Mouse (Mus musculus): ENCODE measurements around the gene Tpcn2. TPM values are rescaled to one million over a fixed set of nuclear protein-coding genes. Genes with fewer than 3 reads are reported as not detected.

Gene Tpcn2
- total RNA-seq, 2 experiments from 2014 or later: 5.8 to 6.4 TPM

DNA sequence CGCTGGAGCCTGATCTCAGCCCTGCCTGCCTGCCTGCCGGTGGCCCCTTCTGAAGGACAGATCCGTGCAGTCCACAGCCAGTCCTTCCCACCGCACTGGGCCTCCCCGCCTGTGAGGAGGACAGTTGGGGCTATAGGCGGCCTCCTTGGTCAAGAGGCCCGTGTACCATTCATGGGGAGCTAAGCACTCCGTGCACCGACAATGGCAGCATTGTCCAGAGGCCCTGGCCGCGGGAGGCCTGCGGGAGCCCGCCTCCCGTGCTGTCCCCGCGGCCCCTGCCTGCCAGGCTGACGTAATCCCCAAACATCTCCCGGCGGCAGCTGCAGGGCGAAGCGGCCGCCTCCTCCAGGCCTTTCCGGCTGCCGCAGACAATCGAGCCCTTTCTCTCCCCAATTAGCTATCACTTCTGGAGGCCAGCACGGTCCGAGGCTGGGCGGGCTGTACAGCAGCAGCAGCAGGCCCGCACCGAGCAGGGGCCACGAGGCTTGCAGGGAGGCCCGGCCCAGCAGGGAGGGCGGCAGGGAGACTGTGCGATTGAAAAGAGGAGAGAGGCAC, 77.7 kb downstream of the Tpcn2 start:
- peak; percentile 66 to 80 for DNase-seq (ENCODE audit: low spot score in 2 of 2)

DNA sequence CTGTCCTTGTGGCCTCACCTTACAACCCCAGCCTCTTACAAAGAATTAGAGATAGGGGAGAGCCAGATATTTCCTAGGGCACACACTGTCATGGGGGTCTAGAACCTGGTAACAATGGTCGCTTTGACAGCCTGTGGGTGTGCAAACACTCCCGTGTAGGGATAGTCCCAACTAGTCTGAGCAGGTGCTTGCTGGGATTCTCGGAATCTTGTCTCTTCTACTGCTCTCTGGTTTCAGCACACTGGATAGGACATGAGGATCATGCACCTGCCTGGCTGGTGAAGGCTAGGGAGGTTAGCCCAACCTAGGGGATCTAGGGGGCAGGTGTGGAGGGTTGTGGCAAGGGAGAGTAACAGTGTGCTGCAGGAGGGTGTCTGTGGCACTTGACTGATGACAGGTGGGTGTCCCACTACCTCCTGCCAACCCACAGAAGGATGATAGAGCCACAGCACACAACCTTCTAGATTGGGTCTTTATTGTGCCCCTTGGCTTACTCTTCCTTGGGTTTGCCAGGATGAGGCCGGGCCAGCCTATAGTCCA, 78.4 kb downstream of the Tpcn2 start:
- no peak for DNase-seq (ENCODE audit: low spot score in 2 of 2)

DNA sequence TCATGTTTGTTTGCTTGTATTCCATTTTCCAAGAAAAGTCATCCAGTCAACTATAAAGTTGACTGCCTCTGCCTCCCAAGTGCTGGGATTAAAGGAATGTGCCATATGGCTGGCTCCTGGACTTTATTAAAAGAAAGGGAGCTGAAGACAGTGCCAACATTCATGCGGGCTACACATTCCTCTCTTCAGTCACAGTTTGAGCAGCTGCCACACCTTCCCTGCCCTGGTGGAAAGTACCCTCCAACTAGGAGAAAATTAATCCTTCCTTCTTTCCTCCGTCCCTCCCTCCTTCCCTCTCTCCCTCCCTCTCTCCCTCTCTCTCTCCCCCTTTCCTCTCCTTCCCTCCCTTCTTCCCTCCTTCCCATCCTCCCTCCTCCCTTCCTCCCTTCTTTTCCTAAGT, 84.1 kb downstream of the Tpcn2 start:
- no peak for DNase-seq (ENCODE audit: low spot score in 2 of 2)

DNA sequence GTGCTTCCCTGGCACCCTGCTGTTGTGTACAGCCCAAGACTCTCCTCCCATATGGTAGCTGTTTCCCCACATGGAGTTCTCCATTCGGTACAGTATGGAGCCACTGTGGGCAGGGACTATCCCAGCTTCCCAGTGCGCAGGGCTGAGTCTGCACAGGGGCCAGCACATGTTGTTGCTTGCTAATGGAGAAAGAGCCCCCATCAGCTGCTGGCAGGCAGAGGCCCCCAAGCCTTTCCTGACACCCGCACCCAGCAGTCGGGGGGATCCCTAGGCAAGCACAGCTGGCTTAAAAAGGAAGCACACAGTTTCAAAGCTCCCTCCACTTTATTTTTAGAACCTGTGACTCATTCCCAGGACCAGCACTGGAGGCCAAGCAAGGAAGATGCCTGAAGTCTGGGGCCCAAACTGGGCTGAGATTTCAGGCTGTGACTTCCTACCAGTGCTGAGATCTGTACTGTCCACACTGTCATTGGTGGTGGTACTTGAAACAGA, 85.5 kb downstream of the Tpcn2 start:
- peak; percentile 68 to 83 for DNase-seq (ENCODE audit: low spot score in 2 of 2)

DNA sequence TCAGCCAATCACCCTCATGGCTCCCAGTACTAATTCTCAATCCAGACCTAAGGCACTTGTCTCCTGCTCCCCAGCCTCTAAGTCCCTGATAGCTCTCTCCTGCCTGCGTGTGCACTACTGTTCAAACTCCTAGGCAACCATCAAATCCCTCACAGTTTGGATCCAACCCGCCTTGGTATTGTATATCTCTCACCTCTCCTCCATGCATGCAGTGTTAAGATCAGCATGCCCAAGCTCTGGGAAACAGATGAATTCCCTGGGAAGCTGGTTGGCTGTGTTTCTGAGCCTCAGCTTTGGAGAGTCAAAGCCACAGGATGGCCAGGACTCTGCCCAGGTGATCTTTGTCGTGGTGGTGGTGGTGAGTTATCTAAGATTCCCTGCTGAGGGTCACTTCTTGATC, 86.1 kb downstream of the Tpcn2 start:
- no peak for DNase-seq (ENCODE audit: low spot score in 2 of 2)

DNA sequence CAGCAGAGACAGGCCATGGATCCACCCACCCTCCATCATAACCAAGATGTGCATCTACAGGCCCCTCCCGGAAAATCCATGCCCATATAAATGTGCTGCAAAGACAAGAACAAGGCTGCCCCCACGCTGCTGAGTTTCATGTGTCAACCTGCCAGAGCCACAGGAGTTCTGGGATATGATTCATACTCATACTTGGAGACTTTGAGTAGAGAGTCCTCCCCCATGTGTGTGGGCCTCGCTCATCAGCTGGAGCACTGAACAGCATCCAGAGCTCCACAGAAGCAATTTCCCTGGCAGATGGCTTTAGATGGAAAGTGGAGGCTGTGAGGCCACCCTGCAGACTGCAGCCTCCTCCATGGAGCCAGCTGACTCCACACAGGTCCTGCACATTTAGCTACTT, 86.8 kb downstream of the Tpcn2 start:
- DNase-seq (ENCODE audit: low spot score in 2 of 2): peak; percentile 89 to 95

DNA sequence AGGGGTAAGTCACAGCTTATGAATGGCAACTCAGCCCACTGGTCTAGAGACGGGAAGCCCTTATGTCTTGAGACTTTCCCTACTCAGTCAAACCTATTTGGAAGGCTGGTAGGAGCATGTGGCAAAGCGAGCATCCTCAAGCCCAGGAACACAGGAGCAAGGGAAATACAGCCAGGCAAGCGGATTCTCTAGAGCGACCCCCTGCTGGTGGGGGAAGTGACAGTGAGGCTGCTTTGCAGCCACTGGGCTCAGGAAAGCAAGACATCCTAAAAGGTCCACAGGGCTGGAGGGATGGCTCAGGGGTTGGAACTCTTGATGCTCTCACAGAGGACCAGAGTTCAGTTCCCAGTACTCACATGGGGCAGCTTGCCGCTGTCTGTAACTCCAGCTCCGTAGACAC, 87.5 kb downstream of the Tpcn2 start:
- no peak for DNase-seq (ENCODE audit: low spot score in 2 of 2)

DNA sequence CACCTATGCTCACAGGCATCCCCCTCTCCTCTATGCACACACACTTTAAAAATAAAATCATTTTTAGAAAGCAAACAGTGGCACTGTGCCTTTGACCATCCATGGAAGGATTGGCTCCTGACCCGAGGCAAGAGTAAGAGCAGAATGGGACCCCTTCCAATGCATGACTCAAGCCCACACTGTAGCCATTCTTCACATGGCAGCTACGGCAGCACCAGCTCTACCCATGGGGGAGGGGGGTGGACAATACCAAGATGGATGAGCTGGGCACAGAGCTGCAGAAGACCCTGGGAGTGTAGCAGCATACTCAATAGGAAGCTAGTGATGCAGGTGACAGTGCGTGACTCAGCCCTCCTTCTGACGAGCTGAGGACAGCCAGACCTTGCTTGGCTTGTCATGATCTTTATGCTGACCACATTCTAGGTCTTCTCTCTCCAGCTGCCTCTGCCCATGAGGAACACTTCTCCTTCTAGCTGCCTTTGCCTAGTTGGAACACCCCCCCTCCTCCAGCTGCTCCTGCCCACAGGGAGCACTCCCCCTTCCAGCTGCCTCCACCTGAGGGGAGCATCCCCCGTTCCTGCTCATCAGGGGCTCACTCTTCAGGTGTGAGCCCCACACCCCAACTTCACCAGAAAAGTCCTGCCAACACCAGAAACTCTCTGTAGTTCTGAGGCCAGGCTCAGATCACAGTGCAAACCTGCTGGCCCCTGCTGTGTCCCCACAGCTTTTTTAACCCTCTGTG, 88.5 kb downstream of the Tpcn2 start:
- DNase-seq (ENCODE audit: low spot score in 2 of 2): no peak

DNA sequence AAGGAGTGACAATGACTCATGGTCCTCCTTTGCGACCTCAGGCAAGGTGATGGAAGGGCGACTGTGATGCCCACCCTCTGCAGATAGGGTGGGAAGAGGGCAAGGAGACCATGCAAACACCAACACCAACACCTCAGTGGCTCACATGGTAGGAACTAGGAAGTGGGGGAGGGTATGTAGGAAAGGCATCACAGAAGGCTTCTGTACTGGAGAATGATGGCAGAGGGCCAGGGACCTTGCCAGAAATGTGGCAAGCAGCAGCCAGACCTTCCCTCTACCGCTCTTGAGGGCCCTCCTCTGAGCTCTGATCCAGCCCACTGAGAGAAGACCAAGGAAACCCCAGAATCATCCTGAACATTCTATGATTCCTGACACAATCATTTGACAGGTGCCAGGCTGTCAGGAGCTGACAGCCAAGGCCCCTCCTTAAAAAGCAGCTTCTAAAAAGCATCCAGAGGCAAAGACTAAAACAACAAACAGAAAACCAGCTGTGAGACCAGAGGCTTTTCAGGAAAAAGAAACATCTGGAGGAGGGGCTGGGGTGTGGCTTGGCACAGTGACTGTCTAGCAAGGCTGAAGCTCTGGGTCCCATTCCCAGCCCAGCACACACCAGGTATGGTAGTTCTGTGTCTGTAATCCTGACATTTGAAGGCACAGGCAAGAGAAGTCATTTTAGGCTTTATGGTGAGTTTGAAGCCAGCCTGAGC, 89.2 kb downstream of the Tpcn2 start:
- DNase-seq (ENCODE audit: low spot score in 2 of 2): peak; percentile 52 to 75

DNA sequence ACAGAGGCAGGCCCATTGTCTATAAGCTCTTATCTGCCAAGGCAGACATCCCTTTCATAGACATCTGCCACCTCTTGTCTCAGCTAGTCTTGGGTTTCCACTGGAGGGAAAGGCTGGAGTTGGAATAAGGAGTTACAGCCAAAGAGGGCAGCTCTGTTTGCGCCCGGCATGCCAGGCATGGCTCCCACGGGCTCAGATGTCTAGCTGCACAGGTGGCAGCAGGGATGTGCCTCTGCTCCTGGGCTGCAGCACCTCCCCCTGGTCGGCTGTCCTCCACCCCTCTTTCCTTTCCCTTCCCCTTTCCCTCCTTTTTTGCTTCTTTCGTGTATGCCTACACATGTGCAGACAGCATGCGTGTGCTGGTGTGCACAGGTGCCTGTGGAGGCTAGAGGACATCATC, 91.0 kb downstream of the Tpcn2 start:
- no peak for DNase-seq (ENCODE audit: low spot score in 2 of 2)

DNA sequence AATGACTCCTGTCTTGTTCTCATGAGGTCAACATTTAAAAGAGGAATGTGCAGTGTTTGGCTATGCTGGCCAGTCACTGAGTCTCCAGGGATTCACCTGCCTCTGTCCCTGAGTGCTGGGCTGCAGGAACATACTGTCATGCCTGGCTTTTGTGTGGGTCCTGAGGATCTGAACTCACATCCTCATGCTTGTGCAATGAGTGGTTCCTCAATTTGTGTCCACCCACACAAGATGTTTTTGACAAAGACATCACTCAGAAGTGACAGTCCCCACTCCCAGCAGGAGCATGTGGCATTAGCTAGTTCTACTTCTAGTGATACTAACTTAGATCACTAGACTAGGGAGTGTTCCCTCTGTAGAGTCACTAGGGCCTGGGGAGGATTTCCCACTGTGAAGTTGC, 93.3 kb downstream of the Tpcn2 start:
- DNase-seq (ENCODE audit: low spot score in 2 of 2): no peak

DNA sequence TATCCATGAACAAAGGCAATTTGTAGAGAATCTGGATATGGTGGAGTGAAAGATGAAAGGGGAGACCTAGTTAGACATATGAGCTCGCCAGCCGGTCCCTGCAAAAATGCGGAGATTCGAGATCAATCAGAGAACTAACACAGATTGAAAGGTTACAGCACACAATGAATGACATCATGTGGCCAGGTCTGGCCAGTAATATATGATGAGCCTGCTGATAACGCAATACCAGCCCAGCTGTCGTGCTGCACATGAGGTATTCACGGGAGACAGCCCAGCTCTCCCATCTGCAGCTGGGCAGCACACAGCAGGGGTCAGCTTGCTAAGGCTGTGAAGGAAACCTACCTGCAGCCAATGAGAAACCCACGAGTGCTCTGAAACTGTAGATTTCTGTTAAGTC, 94.5 kb downstream of the Tpcn2 start:
- no peak for DNase-seq (ENCODE audit: low spot score in 2 of 2)

DNA sequence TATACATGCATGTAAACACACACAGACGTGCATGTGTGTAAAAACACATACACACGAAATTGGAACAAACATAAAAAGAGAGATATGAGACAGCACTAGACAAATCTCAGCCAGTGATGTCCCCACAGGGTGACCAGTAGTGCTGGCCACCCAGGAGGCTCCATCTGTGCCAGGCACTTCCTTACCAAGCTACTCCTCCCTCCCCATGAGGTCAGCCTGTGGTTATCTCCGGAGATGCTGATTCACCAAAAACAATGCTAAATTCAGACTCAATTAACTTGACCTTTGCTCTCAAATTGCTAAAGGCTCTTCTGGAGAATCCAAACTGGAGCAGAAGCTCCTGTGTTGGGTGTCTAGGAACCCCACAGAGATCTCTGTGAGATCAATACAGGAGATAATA, 96.0 kb downstream of the Tpcn2 start:
- DNase-seq (ENCODE audit: low spot score in 2 of 2): no peak

DNA sequence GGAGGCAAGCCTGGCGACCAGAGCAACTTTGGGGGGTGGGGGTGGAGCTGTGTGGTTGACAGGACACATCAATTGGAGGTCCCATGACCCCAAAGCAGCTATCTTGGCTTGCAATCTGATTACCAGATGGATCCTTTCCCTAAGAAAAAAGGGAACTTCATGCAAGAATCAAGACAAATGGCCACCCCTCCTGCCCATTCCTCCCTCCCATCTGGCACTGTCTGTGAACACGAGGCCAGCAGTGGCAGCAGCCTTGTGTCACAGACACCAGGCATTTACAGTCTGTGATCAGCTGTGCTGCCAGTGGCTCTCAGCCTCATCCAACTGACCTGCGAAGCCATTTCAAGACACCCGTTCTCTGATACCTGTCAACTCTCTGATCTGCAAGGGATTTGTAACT, 101.4 kb downstream of the Tpcn2 start:
- no peak for DNase-seq (ENCODE audit: low spot score in 2 of 2)

DNA sequence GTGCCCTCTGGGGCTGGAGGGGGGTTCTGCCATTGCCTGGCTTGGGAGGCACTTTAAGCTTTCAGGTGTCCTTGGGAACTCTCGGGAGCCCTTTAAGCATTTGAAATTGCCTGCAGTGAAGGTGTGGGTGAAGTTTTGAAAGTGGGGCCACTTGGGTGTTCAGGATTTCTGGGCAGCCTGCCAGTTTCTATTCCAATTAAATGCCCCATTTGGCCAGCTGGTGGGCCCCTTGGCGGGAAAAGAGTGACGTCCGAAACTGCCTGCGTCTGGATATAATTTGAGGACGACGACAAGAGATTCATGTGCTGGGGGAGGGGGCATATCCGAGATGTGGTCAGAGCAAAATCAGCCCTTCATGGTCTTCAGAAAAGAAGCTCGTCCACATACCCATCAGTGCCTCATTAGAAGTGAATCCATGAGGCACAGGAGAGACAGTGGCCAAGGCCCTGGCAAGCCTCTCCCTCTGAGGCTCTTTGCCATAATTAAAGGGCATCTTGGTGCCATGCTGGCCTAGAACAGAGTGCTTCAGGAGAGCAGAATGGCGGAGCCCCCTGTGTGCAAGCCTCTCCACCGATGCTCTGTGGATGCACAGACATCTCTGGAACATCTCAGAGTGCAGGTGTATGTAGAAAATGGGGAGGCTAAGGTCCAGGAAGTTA, 102.3 kb downstream of the Tpcn2 start:
- no peak for DNase-seq (ENCODE audit: low spot score in 2 of 2)

DNA sequence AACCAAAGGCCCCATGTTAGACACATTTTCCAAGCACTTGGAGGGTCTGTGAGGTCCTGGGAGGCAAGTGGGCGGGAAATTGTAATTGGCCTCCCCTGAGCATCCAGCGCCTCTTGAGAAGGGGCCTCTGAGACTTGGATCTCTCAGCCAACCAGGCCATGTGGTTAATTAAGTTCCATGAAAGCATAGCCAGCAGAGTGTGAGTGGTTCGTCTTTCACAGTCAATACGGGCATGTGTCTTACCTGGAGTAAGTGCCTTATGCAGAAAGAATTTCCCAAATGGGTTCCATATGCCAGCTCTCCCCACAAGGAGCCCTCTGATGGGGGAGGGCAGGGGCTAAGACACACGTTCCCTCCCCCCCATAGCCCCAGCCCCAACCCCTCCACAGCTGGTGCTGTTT, 104.1 kb downstream of the Tpcn2 start:
- DNase-seq (ENCODE audit: low spot score in 2 of 2): no peak

DNA sequence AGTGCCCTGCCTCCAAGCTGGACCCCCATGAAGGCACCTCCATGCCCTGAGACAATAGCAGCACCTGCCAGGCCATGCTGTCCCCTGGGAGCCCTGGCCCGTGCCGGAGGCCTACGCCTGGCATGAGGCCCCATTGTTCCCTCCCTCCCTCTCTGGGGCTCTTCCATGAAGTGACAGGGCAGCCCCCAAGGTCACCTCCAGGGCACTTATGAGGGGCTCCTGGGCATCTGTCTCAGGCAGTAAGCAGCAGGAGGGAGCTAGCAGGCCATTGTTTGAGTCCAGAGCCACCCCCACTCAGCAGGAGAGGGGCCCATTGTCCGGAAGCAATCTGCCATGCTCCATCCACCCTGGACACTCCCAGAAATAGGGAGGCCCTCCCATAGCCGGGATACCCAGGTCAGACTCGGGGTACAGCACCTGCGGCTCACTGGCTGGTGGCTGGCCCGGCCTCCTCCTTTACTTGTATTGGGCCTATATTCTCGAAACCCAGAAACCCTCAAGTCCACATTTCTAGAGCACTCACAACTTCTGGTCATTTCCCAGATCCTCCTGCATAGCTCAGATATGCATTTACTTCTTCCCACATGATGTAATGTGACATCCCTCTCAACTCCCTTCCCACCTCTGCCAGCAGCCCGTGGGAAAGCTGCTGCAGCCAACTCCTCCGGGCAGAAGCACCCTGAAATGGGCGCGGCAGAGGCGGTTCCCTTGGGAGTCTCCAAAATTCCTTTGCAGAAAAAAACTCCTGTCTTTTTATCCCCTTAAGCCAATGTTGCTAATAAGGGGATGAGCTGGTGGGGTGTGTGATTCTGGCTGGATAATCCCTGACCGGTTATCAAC, 106.8 kb downstream of the Tpcn2 start:
- DNase-seq (ENCODE audit: low spot score in 2 of 2): no peak

DNA sequence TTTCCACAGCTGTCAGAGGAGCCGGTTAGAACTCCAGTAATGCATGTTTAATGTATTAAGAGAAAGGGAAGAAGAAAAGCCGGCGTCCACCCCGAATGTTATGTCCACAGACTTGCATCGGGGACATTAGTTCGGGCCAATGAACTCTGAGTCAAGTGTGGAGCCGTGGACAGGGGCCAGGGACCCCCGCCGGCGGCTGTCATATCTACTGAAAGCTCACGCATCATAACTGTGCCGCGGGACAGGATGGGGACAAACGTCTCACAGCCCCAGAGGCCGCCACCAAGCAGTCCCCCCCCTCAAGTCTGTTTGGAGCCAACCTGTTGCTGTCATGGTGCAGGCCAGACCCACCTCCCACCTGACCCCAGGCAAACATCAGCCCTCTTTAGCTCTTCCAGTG, 110.2 kb downstream of the Tpcn2 start:
- DNase-seq (ENCODE audit: low spot score in 2 of 2): no peak

DNA sequence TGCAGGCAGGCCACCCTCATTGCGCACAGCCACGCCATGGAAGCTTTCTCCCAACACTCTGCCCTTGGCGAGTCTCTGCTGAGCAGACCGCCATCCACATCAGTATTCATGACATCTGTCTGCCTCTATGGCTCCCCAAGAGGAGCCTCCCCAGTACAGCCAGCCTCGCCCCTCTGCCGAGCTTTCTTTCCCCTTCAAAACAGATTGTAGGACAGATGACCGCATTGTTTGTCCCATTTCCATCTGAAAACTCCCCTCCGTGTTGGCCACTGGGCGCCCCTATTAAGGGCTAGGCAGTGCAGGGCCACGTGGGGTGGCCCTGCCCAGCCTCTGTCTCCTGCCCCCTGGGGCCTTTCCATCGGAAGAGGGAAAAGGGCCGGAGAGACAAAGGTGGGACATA, 110.7 kb downstream of the Tpcn2 start:
- no peak for DNase-seq (ENCODE audit: low spot score in 2 of 2)

DNA sequence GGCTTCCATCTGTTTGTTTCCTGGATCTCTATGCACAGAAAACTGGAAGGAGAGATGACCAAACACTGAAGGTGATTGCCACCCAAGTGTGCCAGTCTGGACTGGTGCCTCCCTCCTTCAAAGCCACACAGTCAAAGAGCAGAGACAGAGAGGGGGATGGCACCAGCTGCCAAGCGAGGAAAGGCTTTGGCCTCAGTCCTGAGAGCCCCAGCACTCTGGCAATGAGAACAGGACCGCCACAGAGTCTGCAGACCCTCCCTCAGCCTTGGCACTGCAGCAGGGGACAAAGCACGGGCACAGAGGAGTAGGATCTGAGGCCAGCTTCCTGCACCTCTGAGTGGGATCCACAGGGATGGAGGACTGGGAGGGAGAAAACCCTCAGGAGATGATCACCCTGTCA, 114.1 kb downstream of the Tpcn2 start:
- DNase-seq (ENCODE audit: low spot score in 2 of 2): no peak
